Mouse (Mus musculus): ENCODE results near the gene B3galt1.

GRCm38 (mm10) chr2:67622902-67623301 is 57.2 kb downstream of the B3galt1 start:
- no peak for TF ChIP-seq POLR2A (IDR thresholded peaks at IDR 0.05; ENCODE audit: control insufficient read depth in 1 of 2, insufficient read depth in 1 of 2, low read depth in 1 of 2, low read length in 2 of 2, poor library complexity in 1 of 2)
- TF ChIP-seq BHLHE40 (IDR thresholded peaks at IDR 0.05; ENCODE audit: borderline replicate concordance, low read depth, low read length), result no peak
- TF ChIP-seq POLR2AphosphoS2 (IDR thresholded peaks at IDR 0.05; ENCODE audit: low read length), result no peak
- TF ChIP-seq USF1 (IDR thresholded peaks at IDR 0.05; ENCODE audit: low read depth, low read length), result no peak
- no peak for TF ChIP-seq USF2 (IDR thresholded peaks at IDR 0.05; ENCODE audit: borderline replicate concordance in 1 of 2, insufficient read depth in 1 of 2, low read depth in 1 of 2, low read length in 2 of 2)
- TF ChIP-seq MAX (IDR thresholded peaks at IDR 0.05; ENCODE audit: low read length), result no peak
- TF ChIP-seq MXI1 (IDR thresholded peaks at IDR 0.05; ENCODE audit: low read depth, low read length), result no peak
- TF ChIP-seq ZC3H11A (IDR thresholded peaks at IDR 0.05; ENCODE audit: low read depth, low read length), result no peak
- no peak for TF ChIP-seq CTCF (IDR thresholded peaks at IDR 0.05 in 2 of 3, conservative IDR thresholded peaks at IDR 0.05 in 1 of 3; ENCODE audit: control insufficient read depth in 1 of 3, insufficient read depth in 1 of 3, low read depth in 2 of 3, low read length in 3 of 3, poor library complexity in 1 of 3, severe bottlenecking in 1 of 3)
- no peak for TF ChIP-seq NELFE (IDR thresholded peaks at IDR 0.05; ENCODE audit: low read depth, low read length)
- TF ChIP-seq MYC (IDR thresholded peaks at IDR 0.05; ENCODE audit: low read depth, low read length), result no peak
- TF ChIP-seq SIN3A (IDR thresholded peaks at IDR 0.05; ENCODE audit: low read length), result no peak
- no peak for TF ChIP-seq NRF1 (IDR thresholded peaks at IDR 0.05; ENCODE audit: insufficient read depth, low read depth, low read length, poor library complexity, severe bottlenecking)

Data from MEL (cell line).